Mouse (Mus musculus) ES-E14 (cell line): ENCODE results near the gene Srek1ip1. TPM values are rescaled to one million over a fixed set of nuclear protein-coding genes. Genes with fewer than 3 reads are reported as not detected.

Experiments used
- DNase-seq: peaks from one replicate; pipeline ENCODE4 v3.0.0-alpha.2; 2013; ENCODE audit warnings: low read depth, low spot score
- H3K27ac ChIP-seq: 2 replicates; pipeline ENCODE4 v1.5.1; 2012; ENCODE audit warnings: low read depth, mild to moderate bottlenecking, low read length, moderate library complexity, mixed read lengths; ENCODE audit not compliant: poor library complexity, insufficient read depth, severe bottlenecking
- H3K36me3 ChIP-seq: 2 replicates; pipeline ENCODE4 v1.6.1; 2012; ENCODE audit warnings: mild to moderate bottlenecking, low read length, moderate library complexity, mixed read lengths; ENCODE audit not compliant: control insufficient read depth, poor library complexity, insufficient read depth, severe bottlenecking
- H3K4me1 ChIP-seq, 2 experiments: fragments of 150-350 bp in 1 of 2; sonication (generic) in 1 of 2; 2 replicates each; pipeline ENCODE4 v1.6.1; 2012; ENCODE audit warnings: low read length in 2 of 2, mild to moderate bottlenecking in 1 of 2, mixed read lengths in 1 of 2; ENCODE audit not compliant: control insufficient read depth in 2 of 2, insufficient read depth in 2 of 2, poor library complexity in 1 of 2
- H3K4me3 ChIP-seq, 2 experiments: fragments of 150-350 bp in 1 of 2; sonication (generic) in 1 of 2; 2 replicates each; pipeline ENCODE4 v1.5.1; 2012; ENCODE audit warnings: low read length in 2 of 2, low read depth in 1 of 2, mild to moderate bottlenecking in 1 of 2, mixed read lengths in 1 of 2; ENCODE audit not compliant: insufficient read depth in 1 of 2, poor library complexity in 1 of 2, severe bottlenecking in 1 of 2
- H3K9ac ChIP-seq: 2 replicates; pipeline ENCODE4 v1.6.1; 2012; ENCODE audit warnings: low read depth, mild to moderate bottlenecking, low read length, mixed read lengths; ENCODE audit not compliant: poor library complexity, insufficient read depth, severe bottlenecking
- H3K9me3 ChIP-seq: fragments of 150-350 bp; sonication (generic); 2 replicates; pipeline ENCODE4 v1.6.1; 2012; ENCODE audit warnings: low read depth, mild to moderate bottlenecking, low read length; ENCODE audit not compliant: control insufficient read depth, insufficient read depth
- CHD2 ChIP-seq: IDR thresholded peaks from 2 replicates; pipeline ENCODE4 v1.6.1; 2014; ENCODE audit warnings: mild to moderate bottlenecking, low read depth, low read length, inconsistent platforms
- HCFC1 ChIP-seq: IDR thresholded peaks from 2 replicates; pipeline ENCODE4 v1.6.1; 2012; ENCODE audit warnings: low read length, inconsistent platforms, borderline replicate concordance; ENCODE audit not compliant: insufficient read depth
- MAFK ChIP-seq: IDR thresholded peaks from 2 replicates; pipeline ENCODE4 v1.6.1; 2014; ENCODE audit warnings: mild to moderate bottlenecking, low read depth, low read length, inconsistent platforms; ENCODE audit not compliant: insufficient read depth
- ZC3H11A ChIP-seq: IDR thresholded peaks from 2 replicates; pipeline ENCODE4 v1.6.1; 2012; ENCODE audit warnings: low read depth, mild to moderate bottlenecking, inconsistent platforms, low read length, borderline replicate concordance
- ZNF384 ChIP-seq: IDR thresholded peaks from 2 replicates; pipeline ENCODE4 v1.6.1; 2012; ENCODE audit warnings: low read depth, low read length, inconsistent platforms
- in situ Hi-C, 2 experiments: fragments of 600-800 bp; cut with MboI; formaldehyde crosslinking; loops; one replicate each; pipeline ENCODE4 v1.15.1; 2025; ENCODE audit warnings: low sequenced_read_pairs in 2 of 2, inconsistent platforms in 1 of 2; ENCODE audit not compliant: unreplicated experiment in 2 of 2
- total RNA-seq: library from RNA; depleted of rRNA; stranded (reverse); fragments of 300-350 nt; gene quantifications from 2 replicates; pipeline ENCODE4 v1.2.3, GENCODE M21; 2012; rRNA removed

Srek1ip1 gene
- total RNA-seq, 1 experiment = 5.9 TPM

DNA sequence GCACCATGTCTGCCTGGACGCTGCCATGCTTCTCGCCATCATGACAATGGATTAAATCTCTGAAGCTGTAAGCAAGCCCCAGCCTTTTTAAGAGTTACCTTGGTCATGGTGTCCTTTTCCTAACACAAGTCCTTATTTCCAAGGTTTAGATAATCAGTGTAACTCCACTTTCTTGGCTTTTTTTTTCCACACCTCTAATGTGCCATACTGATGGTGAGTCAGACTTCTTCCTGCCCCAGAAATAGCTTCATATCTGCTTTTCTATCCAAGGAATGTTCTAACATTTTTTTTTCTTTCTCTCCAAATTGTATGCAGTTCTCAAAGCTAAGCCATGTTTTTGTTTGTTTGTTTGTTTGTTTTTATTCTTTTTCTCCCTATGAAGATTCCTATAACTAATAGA is 77.6 kb downstream of the Srek1ip1 start:
- H3K9me3 ChIP-seq = no peaks in the 10 kb centered on the region
- no peak overlapping the region for H3K27ac ChIP-seq
- H3K4me1 ChIP-seq = no peaks in the 10 kb centered on the region
- H3K9ac ChIP-seq = no peak overlapping the region
- TF ChIP-seq CHD2 (no peak), ZC3H11A (no peak), ZNF384 (no peak), MAFK (no peak), HCFC1 (no peak)
- in situ Hi-C loops = no loop called here
- no peak overlapping the region for H3K4me3 ChIP-seq
- H3K36me3 ChIP-seq = no peaks in the 10 kb centered on the region
- no peak for DNase-seq

DNA sequence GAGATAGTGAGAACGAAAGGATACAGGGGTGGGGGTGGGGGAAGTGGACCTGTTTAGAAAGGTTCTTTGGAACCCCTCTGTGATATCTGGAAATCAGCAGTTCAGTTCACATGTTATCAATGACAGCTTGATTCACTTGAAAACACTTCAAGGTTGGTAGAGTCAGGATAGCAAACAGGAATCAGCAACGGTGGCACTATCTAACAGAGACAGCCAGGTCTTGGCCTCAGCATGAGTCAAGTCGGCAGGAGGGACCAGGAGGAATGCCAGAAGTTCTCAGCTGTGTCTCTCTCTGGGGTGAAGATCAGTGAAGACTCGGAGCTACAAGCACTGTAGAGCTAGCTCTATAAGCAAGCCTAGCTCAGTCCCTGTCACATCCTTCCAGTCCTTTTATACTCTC is 86.2 kb downstream of the Srek1ip1 start:
- TF ChIP-seq CHD2 (no peak), MAFK (no peak), HCFC1 (no peak), ZNF384 (no peak)
- H3K27ac ChIP-seq = no peak overlapping the region
- H3K9me3 ChIP-seq = no peaks in the 10 kb centered on the region
- H3K4me3 ChIP-seq = no peak overlapping the region
- in situ Hi-C loops = no loop called here
- no peaks in the 10 kb centered on the region for H3K36me3 ChIP-seq
- no peak overlapping the region for H3K9ac ChIP-seq
- DNase-seq = no peak
- H3K4me1 ChIP-seq = peaks cover under 1 to 1% of the 10 kb centered on the region in 2 experiments; a peak in 2 of 4 replicates

DNA sequence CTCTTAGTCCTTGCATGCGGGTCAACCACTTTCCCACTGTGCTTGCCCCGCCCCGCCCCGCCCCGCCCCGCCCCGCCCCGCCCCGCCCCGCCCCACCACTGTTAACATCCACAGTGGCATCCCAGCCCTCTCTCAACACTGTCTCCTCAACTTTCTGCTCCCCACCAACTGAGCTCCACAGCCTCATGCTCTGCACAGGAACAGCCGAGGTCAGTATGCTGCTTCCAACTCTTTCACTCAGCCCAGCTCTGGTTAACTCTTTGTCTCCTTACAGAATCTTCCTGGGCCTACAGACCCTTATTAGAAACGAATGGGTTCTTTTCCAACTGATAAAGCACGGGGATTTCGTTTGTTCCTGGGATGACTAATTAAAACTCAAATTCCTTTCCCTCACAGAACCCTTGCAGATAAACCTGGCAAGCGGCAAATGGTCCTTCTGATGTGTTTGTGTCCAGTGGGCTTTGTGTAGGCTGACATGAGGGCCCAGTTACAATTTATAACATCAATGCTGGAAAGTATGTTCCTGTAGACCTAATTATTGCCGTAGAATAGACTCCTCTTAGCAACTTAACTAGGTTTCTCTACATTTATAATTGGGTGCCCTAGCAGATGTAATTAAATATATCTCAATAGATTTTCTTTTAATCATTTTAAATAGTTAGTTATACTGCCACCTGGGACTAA is 91.4 kb downstream of the Srek1ip1 start:
- no peaks in the 10 kb centered on the region for H3K9me3 ChIP-seq
- no peak for DNase-seq
- no peak overlapping the region for H3K9ac ChIP-seq
- in situ Hi-C loops = no loop called here
- no peaks in the 10 kb centered on the region for H3K36me3 ChIP-seq
- H3K4me1 ChIP-seq = peaks cover 1 to 2% of the 10 kb centered on the region in 2 experiments; a peak in 2 of 4 replicates
- H3K27ac ChIP-seq = no peak overlapping the region
- H3K4me3 ChIP-seq = no peak overlapping the region
- TF ChIP-seq CHD2 = no peak
- TF ChIP-seq ZNF384 = no peak
- TF ChIP-seq HCFC1 = no peak
- TF ChIP-seq ZC3H11A = no peak
- TF ChIP-seq MAFK = no peak

- TF ChIP-seq HCFC1 (no peak), ZC3H11A (no peak), MAFK (no peak), ZNF384 (no peak), CHD2 (no peak)
- Histone ChIP-seq H3K36me3 (no peaks in the 10 kb centered on the region), H3K9ac (no peak overlapping the region), H3K4me3 (no peak overlapping the region), H3K9me3 (no peaks in the 10 kb centered on the region), H3K27ac (no peak overlapping the region), H3K4me1 (peaks cover 1 to 2% of the 10 kb centered on the region in 2 experiments; a peak in 2 of 4 replicates)
- DNase-seq = no peak
- in situ Hi-C loops = no loop called here
Observed at GRCm38 (mm10) chr13:104886308-104887032, 94.2 kb downstream of the Srek1ip1 start.

Other genes starting within 250 kb of the Srek1ip1 start
- 21.8 and 29.5 TPM in 2 replicates for gene Cwc27, start 24.7 kb downstream of the Srek1ip1 start, total RNA-seq
- 0.58 and 1.7 TPM in 2 replicates for gene Shisal2b, start 71.4 kb downstream of the Srek1ip1 start, total RNA-seq